Mouse (Mus musculus) liver, embryonic 15.5 days (tissue): ENCODE measurements around the gene Pgm2. TPM values are rescaled to one million over a fixed set of nuclear protein-coding genes. Genes with fewer than 3 reads are reported as not detected.

ENCODE experiments used
- ATAC-seq: fragments of 200-750 bp; cut with Nextera tagmentation; 2 replicates; pipeline ENCODE4 v1.8.0; 2017; ENCODE audit warnings: moderate number of reproducible peaks, mild to moderate bottlenecking, moderate library complexity; ENCODE audit not compliant: insufficient read depth
- H3K27ac ChIP-seq: fragments of 300-500 bp; sonication (generic); replicated peaks from 2 replicates; pipeline ENCODE4 v1.5.1; 2015; ENCODE audit warnings: mild to moderate bottlenecking, inconsistent platforms
- H3K27me3 ChIP-seq: fragments of 300-500 bp; sonication (generic); 2 replicates; pipeline ENCODE4 v1.6.1; 2015; ENCODE audit warnings: mild to moderate bottlenecking, inconsistent platforms
- H3K36me3 ChIP-seq: fragments of 300-500 bp; sonication (generic); replicated peaks from 2 replicates; pipeline ENCODE4 v1.6.1; 2015; ENCODE audit warnings: moderate library complexity, mild to moderate bottlenecking, inconsistent platforms
- H3K4me1 ChIP-seq: fragments of 300-500 bp; sonication (generic); replicated peaks from 2 replicates; pipeline ENCODE4 v1.6.1; 2015; ENCODE audit warnings: inconsistent platforms
- H3K4me2 ChIP-seq: fragments of 300-500 bp; sonication (generic); 2 replicates; pipeline ENCODE4 v1.6.1; 2015; ENCODE audit warnings: moderate library complexity, mild to moderate bottlenecking, inconsistent platforms
- H3K4me3 ChIP-seq: fragments of 300-500 bp; sonication (generic); replicated peaks from 2 replicates; pipeline ENCODE4 v1.5.1; 2015; ENCODE audit warnings: mild to moderate bottlenecking, inconsistent platforms
- H3K9ac ChIP-seq: fragments of 300-500 bp; sonication (generic); 2 replicates; pipeline ENCODE4 v1.6.1; 2015; ENCODE audit warnings: moderate library complexity, mild to moderate bottlenecking, inconsistent platforms
- H3K9me3 ChIP-seq: fragments of 300-500 bp; sonication (generic); replicated peaks from 2 replicates; pipeline ENCODE4 v1.6.1; 2016; ENCODE audit warnings: inconsistent platforms
- WGBS: fragments of 180-500 bp; shearing (Covaris S2); methylation state at CpG from one replicate; pipeline ENCODE4 v1.1.7; 2015; ENCODE audit warnings: mixed read lengths; ENCODE audit not compliant: insufficient replicate concordance; 5-methylcytosine and 5-hydroxymethylcytosine counted together
- polyA plus RNA-seq: library from polyadenylated mRNA; unstranded; fragments of >200 nt; fragmentation: Nextera tagmentation; extraction: Ambion mirVana; gene quantifications from 2 replicates; pipeline ENCODE4 v1.2.1, GENCODE M21; 2015

Pgm2 gene
- polyA plus RNA-seq, 1 experiment from 2014 or later: 16.8 TPM

DNA sequence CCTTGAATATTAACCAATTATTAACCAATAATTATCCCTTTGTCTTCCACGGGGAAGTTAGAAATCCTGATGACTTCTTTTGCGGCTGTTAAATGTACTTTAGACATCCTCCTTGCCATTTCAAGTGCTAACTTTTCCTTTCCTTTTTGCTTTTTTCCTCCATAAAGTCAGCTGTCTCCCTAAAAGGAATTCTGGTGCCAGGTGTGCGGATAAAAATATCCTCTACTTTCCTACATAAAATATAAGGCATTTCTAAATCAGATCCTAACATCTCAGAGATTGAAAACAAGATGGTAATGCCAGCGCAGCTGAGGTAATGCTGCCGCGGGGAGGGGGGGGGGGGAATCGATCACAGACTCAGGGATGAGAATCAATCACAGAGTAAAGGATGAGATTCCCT lies 31.1 kb upstream of the Pgm2 start:
- H3K36me3 ChIP-seq: no peaks in the 10 kb centered on the region
- no peaks in the 10 kb centered on the region for H3K27me3 ChIP-seq
- H3K4me2 ChIP-seq: no peak overlapping the region
- H3K4me3 ChIP-seq: no peak overlapping the region
- H3K9ac ChIP-seq: no peak overlapping the region
- ATAC-seq: no peak
- 65% methylated on average over 7 of the region's 7 CpGs for WGBS
- H3K27ac ChIP-seq: no peak overlapping the region
- H3K9me3 ChIP-seq: no peaks in the 10 kb centered on the region
- H3K4me1 ChIP-seq: no peaks in the 10 kb centered on the region

DNA sequence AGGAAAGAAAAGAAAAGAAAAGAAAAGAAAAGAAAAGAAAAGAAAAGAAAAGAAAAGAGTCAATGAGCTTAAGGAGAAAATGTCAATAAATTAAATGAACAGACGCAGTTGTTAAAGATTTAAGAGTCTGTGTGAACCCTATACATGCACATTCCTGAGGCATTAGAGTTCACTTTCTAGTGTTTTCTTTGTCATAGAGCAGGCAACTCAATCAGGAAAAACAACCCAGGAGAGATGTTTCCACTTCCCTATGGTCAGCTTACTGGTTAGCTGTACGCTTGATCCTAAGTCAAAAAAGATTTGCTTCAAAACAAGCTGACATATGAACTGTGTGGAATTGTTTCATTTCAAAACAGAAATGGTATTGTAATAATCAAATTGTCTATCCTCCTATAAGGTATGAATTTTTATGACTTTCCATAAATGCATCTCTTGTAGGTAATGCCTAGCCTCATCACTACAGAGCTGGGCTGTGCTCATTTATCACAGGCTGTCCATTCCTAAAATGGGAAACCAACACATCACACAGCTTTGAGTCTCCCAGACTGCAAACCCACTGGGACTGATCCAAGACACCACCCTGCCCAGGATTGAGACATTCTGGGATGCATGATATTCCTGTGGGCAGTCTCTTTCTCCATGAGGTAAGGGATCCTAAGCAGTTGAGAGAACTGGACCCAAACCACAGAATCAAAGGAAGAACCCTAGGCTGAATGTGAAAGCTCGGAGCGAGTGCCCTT lies 29.7 kb upstream of the Pgm2 start:
- whole genome bisulfite sequencing: 68% methylated on average over 4 of the region's 4 CpGs
- H3K27ac ChIP-seq: no peak overlapping the region
- H3K9me3 ChIP-seq: no peaks in the 10 kb centered on the region
- H3K4me1 ChIP-seq: no peaks in the 10 kb centered on the region
- no peak overlapping the region for H3K9ac ChIP-seq
- no peak overlapping the region for H3K4me3 ChIP-seq
- H3K36me3 ChIP-seq: no peaks in the 10 kb centered on the region
- H3K4me2 ChIP-seq: no peak overlapping the region
- ATAC-seq: no peak
- no peaks in the 10 kb centered on the region for H3K27me3 ChIP-seq

- H3K9me3 ChIP-seq: no peaks in the 10 kb centered on the region
- WGBS: 45% methylated on average over 11 of the region's 11 CpGs
- H3K4me3 ChIP-seq: no peak overlapping the region
- H3K9ac ChIP-seq: no peak overlapping the region
- no peak overlapping the region for H3K4me2 ChIP-seq
- no peak overlapping the region for H3K27ac ChIP-seq
- ATAC-seq: no peak
- no peaks in the 10 kb centered on the region for H3K36me3 ChIP-seq
- H3K4me1 ChIP-seq: no peaks in the 10 kb centered on the region
- no peaks in the 10 kb centered on the region for H3K27me3 ChIP-seq
These were observed 29.0 kb upstream of the Pgm2 start for GRCm38 (mm10) chr5:64063622-64064355.

GRCm38 (mm10) chr5:64064401-64064800 lies 28.3 kb upstream of the Pgm2 start:
- Histone ChIP-seq H3K4me2 (no peak overlapping the region), H3K36me3 (no peaks in the 10 kb centered on the region), H3K9ac (no peak overlapping the region), H3K4me3 (no peak overlapping the region), H3K4me1 (no peaks in the 10 kb centered on the region), H3K9me3 (no peaks in the 10 kb centered on the region), H3K27ac (no peak overlapping the region), H3K27me3 (no peaks in the 10 kb centered on the region)
- WGBS: 54% methylated on average over 3 of the region's 3 CpGs
- no peak for ATAC-seq

GRCm38 (mm10) chr5:64065497-64066046 lies 27.2 kb upstream of the Pgm2 start:
- Histone ChIP-seq H3K9me3 (no peaks in the 10 kb centered on the region), H3K36me3 (no peaks in the 10 kb centered on the region), H3K27me3 (no peaks in the 10 kb centered on the region), H3K4me2 (no peak overlapping the region), H3K4me3 (no peak overlapping the region), H3K9ac (no peak overlapping the region), H3K4me1 (no peaks in the 10 kb centered on the region), H3K27ac (no peak overlapping the region)
- 71% methylated on average over 6 of the region's 6 CpGs for WGBS
- no peak for ATAC-seq

DNA sequence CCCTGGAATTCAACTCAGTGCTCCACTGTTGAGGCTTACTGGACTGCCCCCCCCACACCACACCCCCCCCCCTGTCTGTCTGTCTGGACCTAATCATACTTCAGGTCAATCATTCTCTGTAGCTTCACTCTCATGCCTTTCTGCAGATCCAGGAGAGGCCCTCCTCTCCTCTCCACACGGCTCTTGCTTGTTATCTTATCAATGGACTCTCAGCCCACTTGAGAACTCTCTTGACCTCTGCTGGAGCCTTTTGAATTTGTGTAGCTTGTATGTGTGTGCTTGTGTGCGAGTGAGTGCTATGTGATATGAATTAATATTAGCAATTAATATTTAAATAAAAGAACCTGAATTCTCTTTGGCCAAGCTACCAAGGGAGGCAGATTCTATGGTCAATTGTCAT lies 26.6 kb upstream of the Pgm2 start:
- H3K9ac ChIP-seq: no peak overlapping the region
- H3K9me3 ChIP-seq: no peaks in the 10 kb centered on the region
- no peaks in the 10 kb centered on the region for H3K4me1 ChIP-seq
- H3K36me3 ChIP-seq: no peaks in the 10 kb centered on the region
- no peak overlapping the region for H3K4me2 ChIP-seq
- H3K4me3 ChIP-seq: no peak overlapping the region
- ATAC-seq: no peak
- no peak overlapping the region for H3K27ac ChIP-seq
- WGBS: 22% methylated on average over 2 of the region's 2 CpGs
- H3K27me3 ChIP-seq: no peaks in the 10 kb centered on the region

GRCm38 (mm10) chr5:64067576-64067975 lies 25.2 kb upstream of the Pgm2 start:
- Histone ChIP-seq H3K4me2 (no peak overlapping the region), H3K4me1 (no peaks in the 10 kb centered on the region), H3K27ac (no peak overlapping the region), H3K4me3 (no peak overlapping the region), H3K9ac (no peak overlapping the region), H3K27me3 (no peaks in the 10 kb centered on the region), H3K36me3 (no peaks in the 10 kb centered on the region), H3K9me3 (no peaks in the 10 kb centered on the region)
- WGBS: 61% methylated on average over 2 of the region's 2 CpGs
- ATAC-seq: no peak

GRCm38 (mm10) chr5:64070081-64070673 lies 22.6 kb upstream of the Pgm2 start:
- no peaks in the 10 kb centered on the region for H3K4me1 ChIP-seq
- no peak overlapping the region for H3K27ac ChIP-seq
- no peaks in the 10 kb centered on the region for H3K27me3 ChIP-seq
- no peak overlapping the region for H3K9ac ChIP-seq
- no peaks in the 10 kb centered on the region for H3K36me3 ChIP-seq
- H3K4me2 ChIP-seq: no peak overlapping the region
- WGBS: 23% methylated on average over 4 of the region's 4 CpGs
- H3K9me3 ChIP-seq: no peaks in the 10 kb centered on the region
- H3K4me3 ChIP-seq: no peak overlapping the region
- no peak for ATAC-seq

GRCm38 (mm10) chr5:64070742-64071476 lies 21.8 kb upstream of the Pgm2 start:
- Histone ChIP-seq H3K9me3 (no peaks in the 10 kb centered on the region), H3K27me3 (no peaks in the 10 kb centered on the region), H3K4me3 (no peak overlapping the region), H3K36me3 (no peaks in the 10 kb centered on the region), H3K27ac (no peak overlapping the region), H3K4me1 (no peaks in the 10 kb centered on the region), H3K4me2 (no peak overlapping the region), H3K9ac (no peak overlapping the region)
- WGBS: 54% methylated on average over 2 of the region's 2 CpGs
- no peak for ATAC-seq

DNA sequence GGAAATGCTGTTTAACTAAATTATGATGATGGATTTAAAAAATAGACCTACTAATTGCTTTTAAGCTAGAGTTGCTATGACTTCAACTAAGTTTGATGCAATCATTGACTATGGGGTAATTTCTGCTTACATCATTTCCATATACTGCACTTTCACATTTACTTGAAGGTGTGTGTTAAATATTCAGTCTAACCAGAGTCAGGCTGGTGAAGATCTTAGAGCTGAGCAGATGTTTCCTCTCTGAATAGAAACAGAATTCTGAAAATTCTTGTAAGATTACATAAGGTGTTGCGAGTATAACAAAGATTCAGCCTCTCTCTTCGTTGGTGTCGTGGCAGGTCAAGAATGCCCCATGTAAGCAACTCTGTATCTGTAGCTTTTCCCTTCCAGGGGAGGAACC lies 18.3 kb upstream of the Pgm2 start:
- no peak overlapping the region for H3K4me3 ChIP-seq
- H3K4me2 ChIP-seq: no peak overlapping the region
- no peaks in the 10 kb centered on the region for H3K27me3 ChIP-seq
- no peaks in the 10 kb centered on the region for H3K9me3 ChIP-seq
- WGBS: 75% methylated on average over 3 of the region's 3 CpGs
- no peak for ATAC-seq
- no peak overlapping the region for H3K27ac ChIP-seq
- no peaks in the 10 kb centered on the region for H3K36me3 ChIP-seq
- no peaks in the 10 kb centered on the region for H3K4me1 ChIP-seq
- H3K9ac ChIP-seq: no peak overlapping the region

GRCm38 (mm10) chr5:64075506-64075905 lies 17.2 kb upstream of the Pgm2 start:
- no peak for ATAC-seq
- no peak overlapping the region for H3K4me3 ChIP-seq
- no peaks in the 10 kb centered on the region for H3K27me3 ChIP-seq
- no peaks in the 10 kb centered on the region for H3K4me1 ChIP-seq
- H3K9me3 ChIP-seq: no peaks in the 10 kb centered on the region
- H3K36me3 ChIP-seq: no peaks in the 10 kb centered on the region
- no peak overlapping the region for H3K4me2 ChIP-seq
- no peak overlapping the region for H3K27ac ChIP-seq
- no peak overlapping the region for H3K9ac ChIP-seq
- WGBS: 30% methylated on average over 3 of the region's 3 CpGs
